Mouse (Mus musculus) heart, embryonic 16.5 days (tissue): ENCODE measurements around the gene Tha1. TPM values are rescaled to one million over a fixed set of nuclear protein-coding genes. Genes with fewer than 3 reads are reported as not detected.

Experiments used
- ATAC-seq: fragments of 200-750 bp; cut with Nextera tagmentation; replicated peaks from 2 replicates; pipeline ENCODE4 v1.8.0; 2017; ENCODE audit warnings: moderate number of reproducible peaks; ENCODE audit not compliant: insufficient read depth, low FRiP score; ENCODE audit errors: extremely low read depth
- H3K27ac ChIP-seq: fragments of 300-500 bp; sonication (generic); 2 replicates; pipeline ENCODE4 v1.5.1; 2014; ENCODE audit warnings: mild to moderate bottlenecking, low read length, control low read depth, moderate library complexity
- H3K27me3 ChIP-seq: fragments of 300-500 bp; sonication (generic); 2 replicates; pipeline ENCODE4 v1.6.1; 2014; ENCODE audit warnings: low read length, mixed read lengths; ENCODE audit not compliant: control insufficient read depth, insufficient read depth
- H3K36me3 ChIP-seq: fragments of 300-500 bp; sonication (generic); 2 replicates; pipeline ENCODE4 v1.6.1; 2014; ENCODE audit not compliant: control insufficient read depth, insufficient read depth
- H3K4me1 ChIP-seq: fragments of 300-500 bp; sonication (generic); 2 replicates; pipeline ENCODE4 v1.6.1; 2014; ENCODE audit warnings: low read length, mixed read lengths; ENCODE audit not compliant: control insufficient read depth, insufficient read depth
- H3K4me2 ChIP-seq: fragments of 300-500 bp; sonication (generic); 2 replicates; pipeline ENCODE4 v1.6.1; 2014; ENCODE audit warnings: low read depth, mild to moderate bottlenecking, control low read depth, low read length
- H3K4me3 ChIP-seq: fragments of 300-500 bp; sonication (generic); 2 replicates; pipeline ENCODE4 v1.5.1; 2014; ENCODE audit warnings: mild to moderate bottlenecking, control low read depth, low read length
- H3K9ac ChIP-seq: fragments of 300-500 bp; sonication (generic); 2 replicates; pipeline ENCODE4 v1.6.1; 2014; ENCODE audit warnings: low read length, control low read depth
- H3K9me3 ChIP-seq: fragments of 300-500 bp; sonication (generic); replicated peaks from 2 replicates; pipeline ENCODE4 v1.6.1; 2016; ENCODE audit warnings: low read length; ENCODE audit not compliant: control insufficient read depth
- WGBS: fragments of 180-500 bp; shearing (Covaris S2); extraction: QIAGEN DNeasy Blood & Tissue Kit; methylation state at CpG from one replicate; pipeline ENCODE4 v1.1.7; 2014; 5-methylcytosine and 5-hydroxymethylcytosine counted together
- polyA plus RNA-seq: library from polyadenylated mRNA; unstranded; fragments of >200 nt; fragmentation: Nextera tagmentation; extraction: Ambion mirVana; gene quantifications from 2 replicates; pipeline ENCODE4 v1.2.1, GENCODE M21; 2015

The Tha1 gene
- polyA plus RNA-seq, 1 experiment from 2014 or later, result 7.4 TPM

- no peak overlapping the region for H3K27ac ChIP-seq
- H3K36me3 ChIP-seq, result no peaks in the 10 kb centered on the region
- WGBS, result 45% methylated on average over 20 of the region's 20 CpGs
- peak overlapping the region; percentile 25 for H3K9ac ChIP-seq
- ATAC-seq, result no peak
- peaks cover 23% of the 10 kb centered on the region for H3K4me1 ChIP-seq
- 0 out of 2 replicates have a peak, but pooled peaks cover 2% of the 10 kb centered on the region for H3K27me3 ChIP-seq
- no peaks in the 10 kb centered on the region for H3K9me3 ChIP-seq
- H3K4me2 ChIP-seq, result peak overlapping the region; percentile 43; the same call in 1 of the 2 replicates
- H3K4me3 ChIP-seq, result no peak overlapping the region
These were observed 15.0 kb upstream of the Tha1 start for GRCm38 (mm10) chr11:117888168-117888852.

GRCm38 (mm10) chr11:117886000-117886399 is 12.7 kb upstream of the Tha1 start:
- H3K4me3 ChIP-seq, result no peak overlapping the region
- no peak overlapping the region for H3K4me2 ChIP-seq
- 0 out of 2 replicates have a peak, but pooled peaks cover 2% of the 10 kb centered on the region for H3K27me3 ChIP-seq
- no peak for ATAC-seq
- H3K9me3 ChIP-seq, result no peaks in the 10 kb centered on the region
- no peak overlapping the region for H3K27ac ChIP-seq
- no peak overlapping the region for H3K9ac ChIP-seq
- peaks cover 36% of the 10 kb centered on the region for H3K4me1 ChIP-seq
- WGBS, result 42% methylated on average over 5 of the region's 5 CpGs
- no peaks in the 10 kb centered on the region for H3K36me3 ChIP-seq

GRCm38 (mm10) chr11:117882208-117882607 is 8.9 kb upstream of the Tha1 start:
- H3K27ac ChIP-seq, result peak overlapping the region; percentile 33; the same call in 1 of the 2 replicates
- no peak overlapping the region for H3K4me3 ChIP-seq
- 76% methylated on average over 1 of the region's 1 CpGs for WGBS
- ATAC-seq, result no peak
- H3K9me3 ChIP-seq, result no peaks in the 10 kb centered on the region
- no peak overlapping the region; the same call in 1 of the 2 replicates for H3K9ac ChIP-seq
- H3K27me3 ChIP-seq, result no peaks in the 10 kb centered on the region
- peaks cover 32% of the 10 kb centered on the region for H3K4me1 ChIP-seq
- no peaks in the 10 kb centered on the region for H3K36me3 ChIP-seq
- no peak overlapping the region for H3K4me2 ChIP-seq

- no peaks in the 10 kb centered on the region for H3K36me3 ChIP-seq
- no peak overlapping the region for H3K4me2 ChIP-seq
- H3K9me3 ChIP-seq, result no peaks in the 10 kb centered on the region
- peak overlapping the region; percentile 55 for H3K27ac ChIP-seq
- ATAC-seq, result no peak
- peaks cover 35% of the 10 kb centered on the region for H3K4me1 ChIP-seq
- no peak overlapping the region; the same call in 1 of the 2 replicates for H3K9ac ChIP-seq
- 19% methylated on average over 8 of the region's 8 CpGs for WGBS
- H3K27me3 ChIP-seq, result no peaks in the 10 kb centered on the region
- no peak overlapping the region for H3K4me3 ChIP-seq
These were observed 8.5 kb upstream of the Tha1 start for GRCm38 (mm10) chr11:117881787-117882186.

GRCm38 (mm10) chr11:117880977-117881358 is 7.7 kb upstream of the Tha1 start:
- Histone ChIP-seq H3K27me3 (no peaks in the 10 kb centered on the region), H3K9me3 (no peaks in the 10 kb centered on the region), H3K36me3 (no peaks in the 10 kb centered on the region), H3K4me2 (no peak overlapping the region), H3K27ac (no peak overlapping the region), H3K4me3 (no peak overlapping the region), H3K9ac (no peak overlapping the region), H3K4me1 (peaks cover 38% of the 10 kb centered on the region)
- no peak for ATAC-seq
- 64% methylated on average over 6 of the region's 6 CpGs for WGBS

- Histone ChIP-seq H3K4me2 (no peak overlapping the region), H3K27me3 (no peaks in the 10 kb centered on the region), H3K9ac (no peak overlapping the region), H3K4me3 (no peak overlapping the region), H3K4me1 (peaks cover 43% of the 10 kb centered on the region), H3K9me3 (no peaks in the 10 kb centered on the region), H3K27ac (no peak overlapping the region), H3K36me3 (no peaks in the 10 kb centered on the region)
- 82% methylated on average over 9 of the region's 9 CpGs for WGBS
- ATAC-seq, result no peak
These were observed 7.2 kb upstream of the Tha1 start for GRCm38 (mm10) chr11:117880336-117880976.

GRCm38 (mm10) chr11:117879676-117880075 is 6.4 kb upstream of the Tha1 start:
- Histone ChIP-seq H3K27ac (no peak overlapping the region), H3K9ac (no peak overlapping the region), H3K9me3 (no peaks in the 10 kb centered on the region), H3K36me3 (no peaks in the 10 kb centered on the region), H3K27me3 (no peaks in the 10 kb centered on the region), H3K4me1 (peaks cover 48% of the 10 kb centered on the region), H3K4me3 (no peak overlapping the region), H3K4me2 (no peak overlapping the region)
- WGBS, result 83% methylated on average over 6 of the region's 6 CpGs
- no peak for ATAC-seq

- Histone ChIP-seq H3K4me3 (peak overlapping the region; percentile 17; the same call in 1 of the 2 replicates), H3K4me2 (peak overlapping the region; percentile 57), H3K9ac (peak overlapping the region; percentile 65), H3K9me3 (no peaks in the 10 kb centered on the region), H3K4me1 (peaks cover 48% of the 10 kb centered on the region), H3K27ac (peak overlapping the region; percentile 50), H3K36me3 (no peaks in the 10 kb centered on the region), H3K27me3 (no peaks in the 10 kb centered on the region)
- WGBS, result 34% methylated on average over 8 of the region's 8 CpGs
- ATAC-seq, result no peak
These were observed 5.6 kb upstream of the Tha1 start for GRCm38 (mm10) chr11:117878892-117879291.
